Mouse (Mus musculus) heart, adult 2 months (tissue): ENCODE data around the gene Nhlrc2.
A peak's percentile ranks its signal among the peaks of the same experiment; 100 is the strongest.

Experiments used
- CTCF ChIP-seq: fragments of 200-600 bp; IDR thresholded peaks from 2 replicates; pipeline ENCODE4 v1.8.1; 2022; ENCODE audit warnings: antibody characterized with exemption, mild to moderate bottlenecking, moderate library complexity
- EP300 ChIP-seq: fragments of 200-500 bp; IDR thresholded peaks from 2 replicates; pipeline ENCODE4 v1.6.1; 2011; ENCODE audit warnings: low read depth, low read length, control low read depth; ENCODE audit not compliant: insufficient read depth

DNA sequence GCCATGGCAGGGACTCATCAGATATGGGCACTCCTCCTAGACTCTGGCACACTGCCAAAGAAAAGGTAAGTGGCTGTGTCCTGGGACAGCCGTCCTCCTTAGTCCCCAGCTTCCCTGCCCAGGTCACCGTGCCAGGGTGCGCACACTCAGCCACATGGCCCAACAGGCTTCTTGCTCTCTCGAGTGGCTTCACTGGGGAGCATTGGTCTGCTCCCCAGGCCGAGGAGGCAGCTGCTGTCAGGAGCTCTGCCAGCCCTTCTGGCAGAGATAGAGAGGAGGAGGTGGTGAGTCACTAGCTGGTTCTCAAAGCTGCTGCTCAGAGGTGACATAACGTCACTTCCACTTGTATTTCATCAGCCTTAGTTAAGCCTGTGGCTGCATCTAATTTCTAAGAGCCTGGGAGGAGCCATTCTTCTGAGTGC is 40.2 kb downstream of the Nhlrc2 start:
- TF ChIP-seq CTCF (no peak), EP300 (0 out of 2 replicates have a peak, but pooled peaks have one; percentile 49)
